Mouse (Mus musculus) R1 (cell line): ENCODE measurements at regions not wholly inside any gene's neighbourhood (a gene's known extent, or its start where the extent isn't known, plus 50 kb on each side); places are given as distances from the start of the nearest gene placed in this dataset.
"Not testable (repeated sequence)": the region's sequence is repeated elsewhere in the genome, so short reads cannot be mapped to it uniquely, and the experiment has no call there.

Experiments used
- DNase-seq: peaks from one replicate; pipeline ENCODE4 v3.0.0-alpha.2; 2018; ENCODE audit warnings: low read depth, low spot score

GRCm38 (mm10) chrX:17818325-17818724 lies 246.2 kb upstream of the Fundc1 start:
- DNase-seq, result peak; percentile 92

DNA sequence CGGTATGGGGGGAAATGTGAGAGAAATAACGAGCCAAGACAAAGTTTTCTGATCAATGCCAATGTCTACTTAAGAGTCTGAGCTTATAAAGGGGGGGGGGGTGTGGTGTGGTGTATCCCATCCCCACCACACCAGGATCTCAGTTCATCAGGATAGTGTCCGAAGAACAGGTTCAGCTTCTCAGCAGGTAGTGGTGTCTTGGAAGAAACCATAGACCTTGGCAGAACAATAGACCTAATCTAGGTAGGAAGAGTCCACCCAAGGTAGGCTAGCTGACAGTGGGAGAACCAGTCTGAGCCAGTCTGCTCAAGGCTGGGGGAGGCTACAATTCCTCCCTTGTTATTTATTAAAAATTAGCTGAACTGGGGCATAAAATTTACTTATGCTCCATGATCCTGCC lies 245.5 kb upstream of the Fundc1 start:
- DNase-seq, result peak; percentile 56

DNA sequence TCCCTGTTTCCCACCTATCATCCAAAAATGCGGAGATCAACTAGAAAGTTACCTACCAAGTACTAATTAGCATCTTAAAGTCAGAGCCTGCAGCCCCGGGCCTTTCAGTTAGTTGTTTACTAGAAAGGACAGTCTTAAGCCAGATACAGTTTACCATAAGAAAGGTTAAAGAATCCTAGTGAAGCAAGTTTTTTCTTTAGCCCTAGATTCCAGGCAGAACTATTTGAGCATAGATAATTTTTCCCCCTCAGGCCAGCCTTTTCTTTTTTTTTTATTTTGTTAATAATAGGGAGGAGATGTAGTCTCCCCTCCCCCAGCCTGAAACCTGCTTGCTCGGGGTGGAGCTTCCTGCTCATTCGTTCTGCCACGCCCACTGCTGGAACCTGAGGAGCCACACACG lies 215.9 kb upstream of the Fundc1 start:
- not testable (repeated sequence) for DNase-seq

DNA sequence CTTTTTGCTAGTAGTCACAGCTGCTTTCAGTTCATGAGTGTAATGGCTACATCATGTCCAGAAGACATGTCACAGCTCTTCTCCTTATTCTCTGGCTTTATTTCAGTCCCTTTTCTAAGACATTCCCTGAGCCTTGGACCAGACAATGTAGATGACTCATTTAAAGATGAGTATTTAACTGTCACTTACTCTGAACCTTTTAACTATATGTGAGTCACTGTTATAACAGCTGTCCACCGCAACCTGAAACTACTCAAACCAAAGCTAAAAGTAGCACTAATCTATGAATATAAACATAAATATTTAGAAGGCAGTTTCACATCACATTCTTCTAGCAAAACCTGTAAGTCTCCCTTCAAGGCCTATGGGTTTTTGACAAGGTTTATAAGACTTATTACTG lies 203.8 kb upstream of the Fundc1 start:
- no peak for DNase-seq

GRCm38 (mm10) chrX:17752823-17753222 lies 180.7 kb upstream of the Fundc1 start:
- DNase-seq, result peak; percentile 70

DNA sequence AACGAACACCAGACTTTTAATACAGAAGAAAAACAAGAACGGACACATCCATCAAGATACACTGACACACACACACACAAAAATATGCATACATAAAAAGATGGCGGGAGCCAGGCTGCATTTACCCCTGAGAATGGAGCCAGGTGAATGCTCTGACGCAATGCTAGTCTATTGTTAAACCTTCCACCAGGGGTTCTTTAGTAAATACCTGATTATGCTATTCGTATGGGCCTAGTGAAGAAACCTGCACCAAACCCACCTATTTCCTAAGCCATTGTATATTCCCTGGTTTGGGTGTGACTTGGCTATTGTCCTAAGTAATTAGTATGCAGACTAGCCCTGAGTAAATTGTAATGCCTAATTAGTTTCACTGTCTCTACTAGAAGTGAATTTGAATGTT lies 179.3 kb upstream of the Fundc1 start:
- peak; percentile 92 for DNase-seq

GRCm38 (mm10) chrX:17730233-17730632 lies 158.1 kb upstream of the Fundc1 start:
- DNase-seq, result no peak

DNA sequence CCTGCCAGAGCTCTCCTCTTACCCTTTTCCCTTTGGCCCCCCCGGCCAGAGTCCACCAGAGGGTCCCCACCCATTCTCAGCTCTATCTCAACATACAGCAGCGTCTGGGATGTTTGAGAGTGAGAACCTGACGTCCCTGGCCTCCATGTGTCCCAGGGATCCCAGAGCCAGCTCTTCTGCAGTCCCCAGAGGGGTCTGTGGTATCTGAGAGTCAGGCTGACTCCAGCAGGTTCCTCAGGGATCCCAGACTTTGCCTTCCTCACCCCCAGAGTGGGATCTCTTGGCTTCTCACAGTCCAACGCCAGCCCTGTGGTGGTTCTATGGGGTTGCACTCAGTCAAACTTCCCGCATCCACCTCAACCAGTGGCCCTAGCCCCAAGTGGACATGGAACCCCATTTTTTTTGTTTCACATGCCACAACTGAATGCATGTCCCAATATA lies 153.7 kb upstream of the Fundc1 start:
- no peak for DNase-seq

DNA sequence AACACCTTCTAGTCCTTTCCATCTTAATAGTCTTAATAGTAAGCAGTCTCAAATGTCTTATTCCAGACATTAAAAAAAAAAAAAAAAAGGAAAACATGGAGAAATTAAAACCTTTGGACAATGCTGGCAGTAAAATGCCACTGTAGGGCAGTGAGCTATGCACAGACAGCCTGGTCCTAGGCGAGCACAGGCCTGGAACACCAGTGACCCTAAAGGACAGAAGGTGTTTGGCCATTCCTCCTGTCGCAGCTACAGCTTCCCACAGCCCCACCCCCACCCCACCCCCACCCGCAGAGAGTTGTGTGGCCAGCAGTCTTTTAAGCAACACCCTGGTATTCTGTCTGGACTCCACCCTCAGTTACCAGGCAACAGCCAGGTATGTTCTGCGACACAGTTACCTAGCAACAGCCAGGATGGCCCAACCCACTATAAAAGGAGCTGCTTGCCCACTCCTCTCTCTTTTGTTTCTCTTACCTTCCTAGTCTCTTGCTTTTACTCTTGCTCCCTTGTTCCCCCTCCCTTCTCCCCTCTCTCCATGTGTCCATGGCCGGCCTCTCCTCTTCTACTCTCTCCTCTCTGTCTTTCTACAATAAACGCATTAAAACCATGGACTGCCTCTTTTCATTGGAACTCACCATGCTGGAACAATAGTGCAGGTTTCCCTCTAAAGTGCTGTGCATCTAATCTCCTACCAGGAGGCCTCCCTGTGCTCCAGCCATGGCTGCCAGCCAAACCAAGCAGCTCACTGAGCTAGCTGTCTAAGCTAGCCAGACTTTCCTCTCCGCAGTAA lies 153.1 kb upstream of the Fundc1 start:
- peak; percentile 95 for DNase-seq

GRCm38 (mm10) chrX:17724398-17724797 lies 152.3 kb upstream of the Fundc1 start:
- DNase-seq, result no peak

DNA sequence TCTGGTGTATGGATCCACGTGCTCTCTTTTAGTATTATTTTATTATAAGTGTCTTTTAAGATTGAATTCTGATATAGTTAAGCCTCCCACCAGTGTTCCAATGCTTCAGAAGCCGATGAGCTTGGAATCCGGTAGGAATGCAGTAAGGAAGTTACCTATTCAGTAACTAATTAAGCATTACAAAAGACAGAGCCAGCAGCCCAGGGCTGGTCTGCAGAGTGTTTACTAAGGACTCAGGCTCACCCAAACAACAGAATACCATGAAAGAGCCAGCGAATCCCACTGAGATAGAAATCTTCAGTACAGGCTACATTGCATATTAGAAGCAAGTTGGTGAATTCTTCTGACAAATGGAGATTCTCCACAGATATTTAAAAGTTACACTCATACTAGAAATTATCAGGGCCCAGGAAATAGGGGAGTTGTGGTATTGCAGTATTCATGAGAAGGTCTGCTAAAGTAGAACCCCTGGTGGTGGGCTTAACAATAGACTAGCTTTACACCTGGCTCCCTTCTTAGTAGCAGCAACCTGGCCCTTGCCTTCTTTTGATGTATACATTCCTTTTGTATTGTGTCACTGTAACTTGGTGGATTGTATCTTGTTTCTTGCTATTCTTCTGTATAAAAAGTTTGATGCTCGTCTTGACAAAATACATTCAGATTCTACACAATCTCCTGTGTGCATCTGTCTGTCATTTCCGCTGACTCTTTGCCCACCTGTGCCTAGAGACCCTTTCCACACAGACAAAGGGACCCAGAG lies 149.9 kb upstream of the Fundc1 start:
- peak; percentile 90 for DNase-seq

- DNase-seq, result no peak
These were observed 142.4 kb upstream of the Fundc1 start for GRCm38 (mm10) chrX:17714534-17714933.

- DNase-seq, result no peak
These were observed 140.8 kb upstream of the Fundc1 start for GRCm38 (mm10) chrX:17712919-17713318.

DNA sequence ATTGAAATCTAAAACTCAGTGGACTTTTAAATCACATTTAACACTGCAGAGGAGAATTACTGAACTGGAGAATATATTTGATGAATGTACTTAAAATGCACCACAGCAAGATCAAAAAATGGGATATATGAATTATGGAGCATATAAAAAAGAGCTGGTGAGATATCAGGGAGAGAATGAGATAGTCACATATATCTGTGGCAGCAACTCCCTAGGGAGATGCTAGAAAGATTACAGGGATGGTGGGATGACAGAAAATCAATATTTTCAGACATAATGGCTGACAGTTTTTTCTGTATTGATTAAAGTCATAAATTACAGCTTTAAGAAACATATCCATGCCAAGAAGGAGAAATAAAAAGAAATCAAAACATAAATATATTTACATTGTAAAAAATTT lies 140.3 kb upstream of the Fundc1 start:
- no peak for DNase-seq
